Mouse (Mus musculus) heart, adult 2 months (tissue): Measurements from ENCODE around the gene Mtnr1a. TPM values are rescaled to one million over a fixed set of nuclear protein-coding genes. Genes with fewer than 3 reads are reported as not detected.
A peak's percentile ranks its signal among the peaks of the same experiment; 100 is the strongest.

Source experiments
- DNase-seq, 2 experiments: peaks; one replicate each; pipeline ENCODE4 v3.0.0; 2021
- H3K27ac ChIP-seq: fragments of 200-600 bp; 2 replicates; pipeline ENCODE4 v1.8.1; 2022
- H3K27me3 ChIP-seq: fragments of 200-500 bp; 2 replicates; pipeline ENCODE4 v1.6.1; 2012; ENCODE audit warnings: mild to moderate bottlenecking, low read length, inconsistent platforms, mixed read lengths; ENCODE audit not compliant: control insufficient read depth, insufficient read depth
- H3K36me3 ChIP-seq: fragments of 200-500 bp; 2 replicates; pipeline ENCODE4 v1.6.1; 2012; ENCODE audit warnings: low read length, inconsistent platforms; ENCODE audit not compliant: control insufficient read depth, insufficient read depth
- H3K4me1 ChIP-seq: fragments of 200-500 bp; 2 replicates; pipeline ENCODE4 v1.6.1; 2011; ENCODE audit warnings: low read length; ENCODE audit not compliant: control insufficient read depth, insufficient read depth
- H3K4me3 ChIP-seq: fragments of 200-600 bp; 2 replicates; pipeline ENCODE4 v1.8.1; 2022
- H3K79me2 ChIP-seq: fragments of 200-500 bp; replicated peaks from 2 replicates; pipeline ENCODE4 v1.6.1; 2012; ENCODE audit warnings: mild to moderate bottlenecking, inconsistent platforms, low read length, moderate library complexity, mixed read lengths; ENCODE audit not compliant: control insufficient read depth, insufficient read depth
- H3K9ac ChIP-seq: fragments of 200-500 bp; 2 replicates; pipeline ENCODE4 v1.6.1; 2012; ENCODE audit warnings: low read depth, mild to moderate bottlenecking, control low read depth, inconsistent platforms, low read length, mixed read lengths
- CTCF ChIP-seq: fragments of 200-600 bp; IDR thresholded peaks from 2 replicates; pipeline ENCODE4 v1.8.1; 2022; ENCODE audit warnings: antibody characterized with exemption, mild to moderate bottlenecking, moderate library complexity
- EP300 ChIP-seq: fragments of 200-500 bp; IDR thresholded peaks from 2 replicates; pipeline ENCODE4 v1.6.1; 2011; ENCODE audit warnings: low read depth, low read length, control low read depth; ENCODE audit not compliant: insufficient read depth
- POLR2A ChIP-seq: fragments of 200-500 bp; IDR thresholded peaks from 2 replicates; pipeline ENCODE4 v1.6.1; 2011; ENCODE audit warnings: mild to moderate bottlenecking, low read depth, low read length, control low read depth; ENCODE audit not compliant: insufficient read depth
- WGBS: fragments of 180-500 bp; shearing (Covaris S2); methylation state at CpG from one replicate; pipeline ENCODE4 v1.1.7; 2018; 5-methylcytosine and 5-hydroxymethylcytosine counted together
- intact Hi-C: fragments of 180-260 bp; cut with DNase I; formaldehyde crosslinking; loops from one replicate; pipeline ENCODE4 v1.15.1; 2025
- polyA plus RNA-seq: library from polyadenylated mRNA; depleted of rRNA; stranded (reverse); fragments of >200 nt; gene quantifications from 2 replicates; pipeline ENCODE4 v1.2.3, GENCODE M21; 2012
- total RNA-seq, 2 experiments: library from RNA; stranded (reverse); gene quantifications; 2 replicates each; pipeline ENCODE4 v1.2.3; 2021

Mtnr1a gene
- total and polyA plus RNA-seq, 3 experiments: not detected

GRCm38 (mm10) chr8:45044160-45044559 is 24.8 kb upstream of the Mtnr1a start:
- Histone ChIP-seq H3K27ac (no peak overlapping the region), H3K4me3 (no peak overlapping the region), H3K36me3 (no peaks in the 10 kb centered on the region), H3K9ac (no peak overlapping the region), H3K4me1 (no peaks in the 10 kb centered on the region), H3K79me2 (no peaks in the 10 kb centered on the region), H3K27me3 (no peaks in the 10 kb centered on the region)
- 95% methylated on average over 26 of the region's 26 CpGs for WGBS
- TF ChIP-seq POLR2A: no peak
- no peak for TF ChIP-seq EP300
- TF ChIP-seq CTCF: no peak
- no peak for DNase-seq
- intact Hi-C loops: no loop called here

GRCm38 (mm10) chr8:45050451-45050850 is 18.5 kb upstream of the Mtnr1a start:
- Histone ChIP-seq H3K27ac (no peak overlapping the region), H3K4me3 (no peak overlapping the region), H3K36me3 (no peaks in the 10 kb centered on the region), H3K9ac (no peak overlapping the region), H3K27me3 (no peaks in the 10 kb centered on the region), H3K4me1 (no peaks in the 10 kb centered on the region), H3K79me2 (no peaks in the 10 kb centered on the region)
- intact Hi-C loops: no loop called here
- WGBS: 82% methylated on average over 8 of the region's 8 CpGs
- no peak for DNase-seq
- TF ChIP-seq POLR2A: no peak
- TF ChIP-seq EP300: no peak
- no peak for TF ChIP-seq CTCF

- DNase-seq: no peak
- Histone ChIP-seq H3K27ac (no peak overlapping the region), H3K36me3 (no peaks in the 10 kb centered on the region), H3K9ac (no peak overlapping the region), H3K4me1 (no peaks in the 10 kb centered on the region), H3K4me3 (no peak overlapping the region), H3K79me2 (no peaks in the 10 kb centered on the region), H3K27me3 (no peaks in the 10 kb centered on the region)
- TF ChIP-seq EP300: no peak
- no peak for TF ChIP-seq CTCF
- TF ChIP-seq POLR2A: no peak
- intact Hi-C loops: no loop called here
- 94% methylated on average over 30 of the region's 30 CpGs for WGBS
These were observed 17.7 kb upstream of the Mtnr1a start for GRCm38 (mm10) chr8:45051236-45051635.

DNA sequence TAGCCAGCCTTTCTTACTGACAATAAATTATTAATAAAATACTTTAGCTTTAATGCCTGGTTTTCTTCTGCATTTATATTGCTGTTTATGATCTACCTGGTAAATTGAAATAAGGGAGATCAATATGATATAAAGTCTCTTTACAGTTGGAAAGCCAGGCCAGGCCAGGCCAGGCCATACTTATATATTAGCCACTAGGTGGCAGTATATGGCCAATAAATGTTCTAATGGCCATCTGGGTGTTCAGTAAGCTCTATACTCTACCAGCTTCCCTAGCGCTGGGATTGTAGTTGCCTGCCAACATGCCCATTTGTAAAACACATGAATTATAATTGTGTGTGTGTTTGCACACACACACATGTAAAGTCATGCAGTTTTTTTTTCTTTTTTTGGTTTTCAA is 16.7 kb upstream of the Mtnr1a start:
- no peaks in the 10 kb centered on the region for H3K4me1 ChIP-seq
- H3K36me3 ChIP-seq: no peaks in the 10 kb centered on the region
- intact Hi-C loops: no loop called here
- H3K27ac ChIP-seq: no peak overlapping the region
- no peaks in the 10 kb centered on the region for H3K27me3 ChIP-seq
- TF ChIP-seq CTCF (peak; percentile 67), POLR2A (no peak), EP300 (no peak)
- H3K79me2 ChIP-seq: no peaks in the 10 kb centered on the region
- WGBS: 76% methylated on average over 1 of the region's 1 CpGs
- no peak overlapping the region for H3K4me3 ChIP-seq
- no peak for DNase-seq
- H3K9ac ChIP-seq: no peak overlapping the region

- Histone ChIP-seq H3K9ac (no peak overlapping the region), H3K27me3 (no peaks in the 10 kb centered on the region), H3K4me1 (no peaks in the 10 kb centered on the region), H3K4me3 (no peak overlapping the region), H3K79me2 (no peaks in the 10 kb centered on the region), H3K27ac (no peak overlapping the region), H3K36me3 (no peaks in the 10 kb centered on the region)
- WGBS: 88% methylated on average over 9 of the region's 9 CpGs
- DNase-seq: no peak
- no peak for TF ChIP-seq POLR2A
- TF ChIP-seq EP300: no peak
- TF ChIP-seq CTCF: no peak
- intact Hi-C loops: no loop called here
These were observed 16.3 kb upstream of the Mtnr1a start for GRCm38 (mm10) chr8:45052618-45053017.

- intact Hi-C loops: no loop called here
- WGBS: 90% methylated on average over 3 of the region's 3 CpGs
- H3K9ac ChIP-seq: no peak overlapping the region
- no peaks in the 10 kb centered on the region for H3K79me2 ChIP-seq
- H3K4me3 ChIP-seq: no peak overlapping the region
- TF ChIP-seq CTCF (no peak), EP300 (no peak), POLR2A (no peak)
- H3K27ac ChIP-seq: no peak overlapping the region
- H3K36me3 ChIP-seq: no peaks in the 10 kb centered on the region
- H3K27me3 ChIP-seq: no peaks in the 10 kb centered on the region
- no peaks in the 10 kb centered on the region for H3K4me1 ChIP-seq
- no peak for DNase-seq
These were observed 13.4 kb upstream of the Mtnr1a start for GRCm38 (mm10) chr8:45055500-45055899.
